Mouse (Mus musculus): ENCODE measurements around the gene H2-DMa. TPM values are rescaled to one million over a fixed set of nuclear protein-coding genes. Genes with fewer than 3 reads are reported as not detected.
A peak's percentile ranks its signal among the peaks of the same experiment; 100 is the strongest.
"Not testable (repeated sequence)": the region's sequence is repeated elsewhere in the genome, so short reads cannot be mapped to it uniquely, and the experiment has no call there.

Gene H2-DMa
- total RNA-seq, 1 experiment from 2014 or later, result 11.5 TPM

DNA sequence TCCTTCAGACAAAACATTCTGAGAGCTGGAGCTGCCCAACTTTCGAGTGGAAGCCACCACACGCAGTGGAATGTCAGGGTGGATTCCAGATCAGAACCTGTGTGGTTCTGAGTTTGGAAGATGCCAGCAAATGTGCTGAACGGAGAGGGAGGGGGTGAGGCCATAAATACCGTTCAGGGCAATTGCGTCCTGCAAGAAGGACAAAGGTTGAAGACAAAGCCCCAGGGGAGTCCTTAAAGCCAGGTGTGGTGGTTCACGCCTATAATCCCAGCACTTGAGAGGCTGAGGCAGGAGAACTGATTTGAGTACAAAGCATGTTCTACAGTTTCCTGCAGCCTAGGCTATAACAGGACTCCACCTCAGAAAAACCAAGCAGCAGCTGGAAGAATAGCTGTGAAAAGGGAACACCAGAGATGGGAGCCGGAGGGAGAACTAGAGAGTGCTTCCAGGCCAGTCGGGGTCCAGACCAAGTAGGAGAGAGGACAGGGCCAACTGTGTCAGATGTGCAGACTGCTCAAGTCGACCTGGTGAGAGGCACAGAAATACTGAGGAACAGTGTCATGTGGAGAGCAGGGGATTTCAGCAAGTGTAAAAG, 7.6 kb downstream of the H2-DMa start:
- DNase-seq, result no peak

DNA sequence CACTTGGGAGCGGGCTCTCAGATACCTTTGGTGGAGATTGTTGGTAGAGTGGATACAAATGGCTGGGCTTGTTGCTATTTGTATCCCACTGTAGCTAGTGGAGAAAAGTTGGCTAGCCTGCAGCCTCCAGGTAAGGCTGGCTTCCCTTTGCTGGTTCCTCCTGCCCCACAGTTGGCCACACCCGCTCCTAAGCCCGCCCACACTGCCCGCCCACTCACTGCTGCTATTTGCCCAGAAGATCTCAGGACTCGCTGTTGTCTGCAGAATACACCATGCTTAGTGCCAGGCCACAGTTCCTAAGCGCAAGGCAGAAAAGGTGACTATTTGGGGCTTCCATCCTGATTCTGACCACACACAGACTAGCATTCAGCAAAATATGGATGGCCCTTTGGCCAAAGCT, 8.1 kb downstream of the H2-DMa start:
- DNase-seq, result peak; percentile 61

DNA sequence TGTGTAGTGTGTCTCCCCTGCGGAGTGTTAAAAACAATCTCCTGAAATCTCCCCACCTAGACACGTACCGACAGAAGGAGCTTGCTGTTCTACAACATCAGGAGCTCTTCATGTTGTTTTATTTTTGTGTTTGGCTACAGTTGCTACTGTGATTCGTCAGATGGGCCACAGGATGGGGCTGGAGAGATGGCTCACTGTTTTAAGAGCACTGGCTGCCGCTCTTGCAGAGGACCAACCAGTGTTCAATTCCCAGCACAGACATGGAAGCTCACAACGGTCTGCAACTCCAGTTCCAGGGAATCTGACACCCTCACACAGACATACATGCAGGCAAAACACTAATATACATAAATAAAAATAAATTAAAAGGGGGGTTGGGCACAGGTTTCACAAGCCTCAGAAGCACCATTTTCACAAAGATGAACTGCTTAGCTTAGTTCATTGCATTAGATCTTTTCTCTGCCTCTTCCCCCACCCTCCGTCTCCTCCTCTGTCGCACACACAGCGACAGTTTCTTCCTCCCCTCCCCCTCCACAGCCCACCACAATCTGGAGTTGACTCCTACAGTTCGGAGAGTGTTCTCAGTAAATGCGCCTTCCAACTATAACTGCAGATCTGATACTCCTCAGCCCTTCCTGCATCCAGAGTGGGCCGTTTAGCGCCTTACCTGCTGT, 9.1 kb downstream of the H2-DMa start:
- DNase-seq, result no peak

DNA sequence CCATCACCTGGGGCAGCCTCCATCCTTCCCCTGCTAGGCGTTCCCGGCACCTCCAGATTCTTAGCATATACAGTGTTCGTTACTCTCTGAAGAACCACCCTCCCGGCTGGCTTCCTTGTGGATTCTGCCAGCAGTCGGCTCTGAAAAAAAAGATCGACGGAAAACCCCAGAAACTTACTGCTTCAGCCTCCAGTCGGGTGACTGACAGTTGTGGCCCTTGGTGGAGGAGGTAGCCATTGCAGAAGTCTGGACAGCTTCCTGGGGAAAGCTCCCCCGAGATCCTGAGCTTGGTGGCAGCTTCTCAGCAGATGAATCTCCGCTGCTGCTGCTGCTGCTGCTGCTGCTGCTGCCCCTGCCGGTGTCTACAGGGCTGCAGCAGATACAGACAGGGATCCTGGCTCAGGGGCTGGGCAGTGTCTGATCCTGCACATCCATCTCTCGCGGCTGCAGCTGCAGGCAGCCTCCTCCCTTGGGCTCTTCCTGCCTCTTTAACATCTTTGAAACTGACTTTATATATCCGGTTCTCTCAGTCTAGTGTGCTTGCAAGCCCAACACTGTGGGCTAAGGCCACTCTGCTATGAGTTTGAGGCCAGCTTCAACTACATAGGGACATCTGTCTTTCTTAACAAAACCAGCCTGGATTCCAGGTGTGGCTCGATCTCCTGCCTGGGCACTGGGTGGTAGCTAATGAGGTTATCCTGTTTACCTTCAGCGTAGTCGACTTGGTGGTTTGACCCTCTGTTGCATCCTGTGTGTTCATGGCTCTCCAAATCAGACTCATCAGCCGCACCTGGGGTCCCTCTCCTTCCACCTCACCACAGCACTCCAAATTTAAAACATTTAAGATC, 9.8 kb downstream of the H2-DMa start:
- DNase-seq, result no peak

DNA sequence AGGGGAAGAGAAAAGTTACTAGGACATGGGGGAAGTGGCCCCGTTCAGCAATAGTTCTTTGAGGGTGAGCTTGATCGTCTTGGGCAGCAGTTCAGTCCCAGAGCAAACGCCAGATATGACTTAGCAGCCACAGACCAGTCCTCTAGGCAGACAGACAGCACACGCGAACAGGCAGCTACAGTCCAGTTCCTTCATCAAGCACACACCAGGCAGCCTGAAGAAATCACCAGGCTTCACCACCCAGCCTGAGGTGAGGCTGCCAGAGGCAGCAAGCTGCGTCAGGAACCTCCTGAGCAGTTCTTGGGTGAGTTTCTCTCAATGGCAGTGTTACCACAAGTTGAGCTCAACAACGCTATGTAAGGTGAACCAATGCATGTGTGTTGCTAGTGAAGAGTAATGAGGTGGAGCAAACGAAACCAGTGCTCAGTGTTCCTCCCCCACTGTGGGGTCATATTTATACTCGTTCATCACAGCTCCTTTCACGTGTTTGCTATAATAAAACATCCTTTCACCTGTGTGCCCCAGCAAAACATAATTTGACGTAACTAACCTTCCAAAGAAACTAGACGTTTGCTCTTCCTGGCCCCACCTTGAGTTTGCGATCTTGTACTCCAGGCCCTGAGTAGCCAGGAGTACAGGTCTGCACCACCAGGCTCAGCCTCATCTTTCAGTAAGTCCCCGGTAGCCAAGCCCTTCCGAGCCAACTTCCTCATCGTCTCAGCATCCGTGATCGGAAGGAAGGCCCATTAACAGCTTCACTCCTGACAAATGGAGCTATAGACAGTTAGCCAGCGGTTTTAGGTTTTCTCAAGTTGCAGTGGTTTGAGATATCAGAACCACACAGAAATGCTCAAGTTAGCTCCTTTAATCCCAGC, 11.0 kb downstream of the H2-DMa start:
- no peak for DNase-seq

DNA sequence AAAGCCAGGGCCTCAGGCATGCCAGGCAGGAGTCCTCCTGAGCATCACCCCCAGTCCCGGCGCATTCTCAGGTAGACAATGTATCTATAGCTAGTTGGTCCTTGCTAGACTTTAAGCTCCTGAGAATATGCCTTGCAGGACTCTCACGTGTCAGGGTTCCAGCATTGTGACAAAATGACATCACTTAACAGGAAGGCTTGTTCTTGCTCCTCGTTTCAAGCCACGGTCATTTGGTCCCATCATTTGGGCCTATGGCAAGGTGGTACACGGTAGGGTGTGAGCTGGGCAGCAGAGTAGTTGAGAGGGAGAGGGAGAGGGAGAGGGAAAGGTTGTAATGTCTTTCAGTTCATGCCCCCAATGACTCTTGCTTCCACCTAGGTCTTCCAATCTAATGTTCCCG, 12.6 kb downstream of the H2-DMa start:
- no peak for DNase-seq

DNA sequence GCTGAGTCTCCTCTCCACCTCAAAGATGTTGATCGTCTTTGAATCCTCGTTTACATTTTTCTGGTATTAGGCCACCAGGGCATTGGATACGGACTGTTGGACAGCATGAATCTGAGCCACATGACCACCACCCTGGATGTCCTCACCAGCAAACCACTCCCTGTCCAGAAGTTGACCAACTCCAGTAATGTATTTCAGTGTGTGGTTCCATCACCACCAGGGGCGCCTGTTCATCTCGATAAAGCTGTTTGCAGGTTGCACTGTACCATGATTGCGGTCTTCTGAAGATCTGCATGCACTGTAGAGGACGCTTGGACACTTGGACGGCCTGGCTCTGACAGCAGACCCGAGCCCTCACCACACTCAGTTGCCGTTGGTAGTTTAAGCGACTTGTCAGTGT, 13.9 kb downstream of the H2-DMa start:
- DNase-seq, result no peak

DNA sequence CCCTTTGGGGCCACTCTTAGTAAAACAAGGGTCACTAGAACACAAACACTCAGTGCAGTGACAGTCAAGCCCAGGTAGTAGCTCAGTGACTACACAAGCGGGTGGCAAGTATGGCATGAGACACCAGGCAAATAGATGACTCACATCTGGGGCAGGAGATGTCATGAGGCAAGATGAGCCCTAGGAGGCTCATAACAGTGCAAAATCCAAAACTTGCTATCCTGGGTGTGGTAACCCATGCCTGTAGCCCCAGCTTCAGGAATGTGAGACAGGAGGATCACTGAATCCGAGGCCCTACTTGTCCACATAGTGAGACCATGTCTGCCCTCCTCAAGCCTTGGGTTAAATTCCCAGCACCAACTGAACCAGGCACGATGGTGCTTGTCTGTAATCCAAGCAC, 15.1 kb downstream of the H2-DMa start:
- DNase-seq, result no peak

DNA sequence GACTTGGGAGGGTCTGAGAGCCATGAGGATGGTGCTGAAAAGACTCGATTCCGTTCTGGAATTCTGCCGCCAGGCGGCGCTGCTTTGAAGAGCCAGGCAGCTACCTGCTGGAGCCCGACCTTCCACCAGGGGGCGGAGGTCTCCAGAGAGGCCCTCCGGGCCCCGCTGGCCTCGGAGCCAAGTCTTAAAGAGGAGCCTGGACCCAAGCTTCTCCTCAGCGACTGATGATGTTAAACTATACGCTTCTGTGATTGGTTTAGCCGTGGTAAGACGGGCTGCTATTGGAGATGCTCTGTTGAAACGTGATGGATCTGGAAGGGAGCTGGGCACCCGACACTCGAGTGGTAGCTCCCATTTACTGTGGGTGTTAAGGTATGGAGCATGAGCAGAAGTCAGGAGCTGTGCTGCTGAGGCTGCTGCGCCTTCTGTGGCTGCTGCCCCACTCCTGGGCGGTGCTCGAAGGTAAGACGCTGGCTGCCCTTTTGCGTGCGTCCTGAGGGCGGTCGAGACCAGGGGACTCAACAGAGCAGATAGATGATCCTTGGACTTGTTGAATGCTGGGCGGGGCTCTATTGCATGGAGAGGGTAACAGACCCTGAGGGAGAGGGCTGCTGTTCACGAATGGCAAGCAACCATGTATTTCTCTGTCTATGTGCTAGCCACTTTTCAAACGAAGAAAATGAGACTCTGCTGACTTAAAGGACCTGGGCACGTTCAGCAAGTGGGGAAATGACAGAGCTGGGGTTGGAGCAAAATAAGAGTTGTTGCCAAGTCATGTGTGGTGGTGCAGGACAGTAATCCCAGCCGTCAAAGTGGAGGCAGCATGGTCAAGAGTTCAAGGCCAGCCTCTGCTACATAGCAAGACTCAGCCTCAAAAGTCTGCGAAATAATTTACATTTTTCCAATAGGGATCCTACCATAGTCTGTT, 16.2 kb downstream of the H2-DMa start:
- DNase-seq, result peak; percentile 99

DNA sequence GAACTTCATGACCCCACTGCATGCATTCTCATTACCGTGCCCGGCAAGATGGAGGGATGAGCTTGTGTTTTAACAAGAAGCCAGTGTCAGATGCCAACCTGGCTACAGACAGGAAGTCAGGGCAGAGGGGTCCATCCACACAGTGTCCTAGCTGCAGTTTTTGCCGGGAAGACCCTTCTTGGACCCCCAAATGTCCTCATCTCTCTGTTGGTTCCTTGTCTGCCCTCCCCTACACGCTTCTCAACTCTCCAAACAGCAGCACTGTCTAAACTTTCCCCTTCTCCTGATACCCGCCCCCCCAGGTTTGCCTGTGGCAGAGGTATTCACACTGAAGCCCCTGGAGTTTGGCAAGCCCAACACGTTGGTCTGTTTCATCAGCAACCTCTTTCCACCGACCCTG, 18.3 kb downstream of the H2-DMa start:
- DNase-seq, result no peak

DNA sequence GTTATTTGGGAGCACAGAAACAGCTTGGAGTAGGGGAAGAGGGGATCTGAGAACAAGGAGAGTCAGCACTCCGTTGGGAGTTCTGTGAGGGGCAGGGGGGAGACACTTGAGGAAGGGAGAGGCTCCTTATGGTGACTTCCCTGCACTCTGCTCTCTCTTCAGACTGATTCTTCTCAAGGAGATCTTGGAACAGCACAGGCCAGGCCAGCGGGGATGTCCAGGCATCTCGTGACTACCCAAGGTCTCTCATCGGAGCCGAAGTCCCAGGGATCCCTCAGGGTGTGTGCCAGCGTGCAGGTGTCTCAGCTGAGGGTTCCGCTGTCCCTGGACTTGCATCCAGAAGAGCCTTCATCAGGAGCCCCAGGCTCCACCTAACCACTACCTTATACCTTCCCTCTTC, 19.3 kb downstream of the H2-DMa start:
- no peak for DNase-seq

DNA sequence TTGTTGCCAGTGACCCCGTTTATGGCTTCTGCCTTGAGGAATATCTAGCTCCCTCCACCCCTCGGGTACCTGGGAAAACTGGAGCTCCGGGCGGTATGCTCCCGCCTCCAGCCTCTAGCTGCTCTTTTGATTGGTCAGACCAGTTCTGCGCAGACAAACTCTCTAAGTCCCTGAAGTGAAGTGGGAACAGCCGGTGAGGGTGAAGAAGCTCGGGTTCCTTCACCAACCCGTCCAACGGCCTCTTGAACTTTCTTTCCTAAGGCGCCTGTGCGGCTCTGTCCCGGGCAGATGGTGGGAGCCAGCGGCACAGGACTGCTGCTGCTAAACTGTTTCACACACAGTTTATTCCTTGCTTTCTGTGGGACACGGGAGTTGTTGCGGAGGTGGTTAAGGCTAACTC, 20.1 kb downstream of the H2-DMa start:
- DNase-seq, result no peak

DNA sequence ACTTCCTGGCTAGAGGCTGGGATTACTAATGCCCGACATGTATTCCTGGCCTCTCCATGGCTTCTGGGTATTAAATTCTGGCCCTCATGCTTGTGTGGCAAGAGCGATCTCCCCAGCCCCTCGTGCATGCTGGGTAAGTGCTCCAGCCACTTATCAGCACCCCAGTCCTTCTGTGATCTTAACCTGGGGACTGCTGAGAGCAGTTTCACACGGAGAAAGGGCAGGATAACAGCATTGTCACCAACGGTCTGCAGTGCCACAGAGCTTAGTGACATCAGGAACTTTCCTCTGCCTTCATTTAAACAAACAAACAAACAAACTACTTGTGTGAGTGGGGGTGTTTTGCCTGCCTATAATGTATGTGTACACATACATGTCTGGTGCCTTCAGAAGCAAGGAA, 20.9 kb downstream of the H2-DMa start:
- DNase-seq, result no peak

DNA sequence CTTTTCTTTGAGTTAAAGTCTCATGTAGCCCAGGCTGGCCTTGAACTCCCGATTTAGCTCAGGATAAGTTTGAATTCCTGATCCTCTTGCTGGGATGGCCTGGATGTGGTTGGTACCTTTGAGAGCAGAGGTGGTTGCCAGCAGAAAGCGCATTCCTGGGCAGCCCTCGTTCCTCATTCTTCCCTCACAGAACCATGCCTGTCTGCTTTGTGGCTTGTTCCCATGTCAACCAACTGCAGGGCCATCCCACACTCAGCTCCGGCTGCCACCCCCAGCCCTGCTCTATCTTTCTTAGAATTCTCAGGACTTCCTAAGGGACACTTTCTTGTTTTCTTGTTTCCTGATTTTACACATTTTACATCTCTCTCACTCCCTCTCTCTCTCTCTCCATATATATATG, 22.1 kb downstream of the H2-DMa start:
- no peak for DNase-seq

DNA sequence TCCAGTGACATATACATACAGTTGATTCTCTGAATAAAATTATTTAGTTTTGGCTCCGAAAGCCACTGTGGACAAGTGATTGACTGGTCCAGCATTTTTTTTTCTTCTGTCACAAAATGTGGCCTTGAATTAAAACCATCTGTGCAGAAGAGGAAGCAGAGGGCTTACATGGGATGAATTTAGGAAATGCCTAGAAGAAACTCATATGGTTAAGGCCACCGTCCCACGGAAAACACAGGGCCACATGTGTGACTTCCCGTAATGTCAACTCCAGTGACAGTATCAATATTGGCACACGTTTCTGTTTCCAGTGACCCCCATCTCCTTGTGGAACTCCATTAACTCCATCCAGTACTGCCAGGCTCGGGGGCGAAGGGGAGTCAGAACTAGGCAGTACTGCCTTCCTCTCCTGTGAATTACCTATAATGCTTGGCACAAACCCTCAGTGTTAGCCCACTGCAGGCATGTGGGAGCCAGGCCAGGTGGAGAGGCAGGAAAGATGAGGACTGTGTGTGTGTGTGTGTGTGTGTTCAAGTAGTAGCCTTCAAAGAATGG, 23.2 kb downstream of the H2-DMa start:
- no peak for DNase-seq

DNA sequence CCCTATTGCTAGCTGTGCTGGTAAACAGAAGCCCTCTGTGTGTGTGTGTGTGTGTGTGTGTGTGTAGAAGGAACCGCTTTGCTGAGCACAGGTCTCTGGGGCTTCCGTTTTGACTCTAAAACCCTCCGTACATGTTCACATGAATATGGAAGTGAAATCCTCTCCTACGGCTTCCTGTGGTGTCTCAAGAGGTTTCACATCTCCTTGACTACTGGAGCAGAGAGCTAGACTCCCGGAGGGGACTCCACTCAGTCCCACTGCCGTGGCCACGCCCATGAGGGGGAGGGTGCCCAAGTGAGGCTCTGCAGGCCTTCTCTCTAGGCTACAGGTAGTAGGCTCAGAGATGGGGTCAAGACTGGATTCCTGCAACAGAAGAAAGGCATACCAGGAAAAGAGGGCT, 23.7 kb downstream of the H2-DMa start, which contains the start of gene H2-DMb2:
TSS of gene H2-DMb2 (plus strand) at position 275 of the 400 bp plus-strand sequence.
- DNase-seq, result no peak

DNA sequence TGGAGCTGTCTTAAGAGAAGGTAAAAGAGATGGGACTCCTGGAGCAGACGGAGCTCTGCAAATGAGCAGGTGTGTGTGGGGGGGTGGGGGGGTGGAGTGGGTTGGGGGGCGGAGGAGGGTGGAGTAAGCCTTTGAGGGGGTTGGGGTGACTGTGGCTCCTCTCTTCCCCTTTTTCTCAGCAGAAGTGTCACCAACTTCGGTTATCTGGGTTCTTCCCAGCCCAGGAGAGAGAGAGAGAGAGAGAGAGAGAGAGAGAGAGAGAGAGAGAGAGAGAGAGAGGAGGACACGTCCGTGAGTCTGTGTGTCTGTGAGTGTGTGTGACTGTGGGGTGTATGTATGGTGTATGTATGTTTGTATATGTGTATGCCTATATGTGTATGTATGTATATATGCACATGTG, 24.1 kb downstream of the H2-DMa start:
- DNase-seq, result no peak

DNA sequence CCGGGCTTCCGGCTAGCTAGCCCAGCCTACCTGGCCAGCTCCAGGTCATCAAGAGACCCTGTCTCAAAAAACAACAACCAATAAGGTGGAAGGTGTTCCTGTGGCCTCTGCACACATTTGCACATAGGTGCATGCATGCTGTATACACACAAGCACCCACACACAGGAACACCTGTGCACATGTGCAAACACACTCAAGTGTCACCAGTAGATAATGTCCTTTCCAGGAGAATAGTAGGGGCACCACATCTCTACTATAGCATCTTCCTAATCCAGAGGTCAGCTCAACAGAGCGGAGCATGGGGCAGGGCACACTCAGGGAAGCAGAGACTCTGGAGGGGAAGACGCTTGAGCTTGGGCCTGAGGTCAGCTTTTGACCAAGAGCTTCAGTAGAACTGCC, 24.9 kb downstream of the H2-DMa start:
- not testable (repeated sequence) for DNase-seq

DNA sequence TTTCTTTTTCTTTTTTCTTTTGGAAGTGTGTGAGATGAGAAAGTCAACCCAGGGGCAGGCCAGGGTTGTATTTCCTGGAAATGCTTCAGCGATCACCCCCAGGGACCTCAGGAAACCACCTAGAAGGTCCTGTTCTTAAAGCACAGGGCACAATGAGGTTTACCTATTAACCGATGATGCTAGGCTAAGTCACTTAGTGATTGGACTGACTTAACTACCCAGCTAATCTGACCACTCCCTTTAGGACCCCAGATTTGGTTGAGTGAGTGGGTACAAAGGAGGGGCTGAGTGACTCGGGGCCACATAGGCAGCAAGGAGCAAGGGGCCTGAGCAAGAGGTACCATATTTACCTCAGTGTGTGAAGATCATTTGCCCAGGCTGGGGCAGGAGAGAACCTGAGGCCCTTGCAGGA, 25.6 kb downstream of the H2-DMa start:
- DNase-seq, result no peak

DNA sequence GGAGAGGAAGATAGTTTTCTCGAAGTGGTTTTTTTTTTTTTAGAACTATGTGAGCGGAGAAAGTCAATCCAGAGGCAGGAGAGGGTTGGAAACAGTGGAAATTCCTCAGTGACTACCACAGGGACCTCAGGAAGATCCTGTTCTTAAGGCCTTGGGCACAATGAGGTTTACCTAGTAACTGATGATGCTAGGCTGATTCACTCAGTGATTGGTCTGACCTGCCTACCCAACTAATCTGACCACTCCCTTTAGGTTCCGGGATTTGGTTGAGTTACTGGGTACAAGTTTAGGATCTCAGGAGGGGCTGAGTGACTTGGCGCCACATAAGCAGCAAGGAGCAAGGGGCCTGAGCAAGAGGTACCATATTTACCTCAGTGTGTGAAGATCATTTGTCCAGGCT, 33.6 kb downstream of the H2-DMa start, which contains the start of gene H2-DMb1:
TSS of gene H2-DMb1 (plus strand) at position 150 of the 400 bp plus-strand sequence.
- no peak for DNase-seq

DNA sequence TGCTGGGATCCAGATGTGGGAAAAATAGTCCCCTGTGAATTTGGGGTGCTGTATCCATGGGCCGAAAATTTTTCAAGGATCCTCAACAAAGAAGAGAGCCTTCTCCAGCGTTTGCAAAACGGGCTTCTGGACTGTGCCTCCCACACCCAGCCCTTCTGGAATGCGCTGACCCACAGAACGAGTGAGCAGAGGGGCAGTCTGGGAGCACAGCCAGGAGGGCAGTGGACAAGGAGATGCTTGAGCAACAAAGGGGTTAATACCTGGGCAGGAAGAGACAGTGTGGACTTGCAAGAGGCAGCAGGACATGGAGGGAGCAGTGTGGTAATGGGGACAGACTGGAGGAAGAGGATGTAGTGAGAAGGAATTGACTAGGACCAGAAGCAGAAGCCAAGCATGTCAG, 36.2 kb downstream of the H2-DMa start:
- DNase-seq, result no peak
